Mouse (Mus musculus) heart, embryonic 14.5 days (tissue): ENCODE data around the gene Rps11. TPM values are rescaled to one million over a fixed set of nuclear protein-coding genes. Genes with fewer than 3 reads are reported as not detected.

Source experiments
- ATAC-seq: fragments of 200-750 bp; cut with Nextera tagmentation; 2 replicates; pipeline ENCODE4 v1.8.0; 2017; ENCODE audit warnings: low read depth, moderate TSS enrichment; ENCODE audit not compliant: insufficient number of reproducible peaks, insufficient read depth, low FRiP score
- H3K27ac ChIP-seq, 2 experiments: fragments of 200-500 bp in 1 of 2; fragments of 300-500 bp in 1 of 2; sonication (generic) in 1 of 2; replicated peaks in 1 of 2; 2 replicates each; pipeline ENCODE4 v1.5.1; 2012 to 2014; ENCODE audit warnings: low read depth in 2 of 2, low read length in 2 of 2, control low read depth in 1 of 2, mild to moderate bottlenecking in 1 of 2, mixed read lengths in 1 of 2; ENCODE audit not compliant: control insufficient read depth in 1 of 2, insufficient read depth in 1 of 2
- H3K27me3 ChIP-seq: fragments of 300-500 bp; sonication (generic); 2 replicates; pipeline ENCODE4 v1.6.1; 2014; ENCODE audit warnings: mild to moderate bottlenecking, low read length, control low read depth; ENCODE audit not compliant: control insufficient read depth, insufficient read depth
- H3K36me3 ChIP-seq: fragments of 300-500 bp; sonication (generic); 2 replicates; pipeline ENCODE4 v1.6.1; 2014; ENCODE audit warnings: mild to moderate bottlenecking, control low read depth, low read length, mixed read lengths; ENCODE audit not compliant: control insufficient read depth, insufficient read depth
- H3K4me1 ChIP-seq, 2 experiments: fragments of 200-500 bp in 1 of 2; fragments of 300-500 bp in 1 of 2; sonication (generic) in 1 of 2; 2 replicates each; pipeline ENCODE4 v1.6.1; 2012 to 2014; ENCODE audit warnings: low read length in 2 of 2, control low read depth in 1 of 2, mixed read lengths in 1 of 2; ENCODE audit not compliant: control insufficient read depth in 2 of 2, insufficient read depth in 2 of 2
- H3K4me2 ChIP-seq: fragments of 300-500 bp; sonication (generic); 2 replicates; pipeline ENCODE4 v1.6.1; 2014; ENCODE audit warnings: mild to moderate bottlenecking, low read length
- H3K4me3 ChIP-seq, 2 experiments: fragments of 200-500 bp in 1 of 2; fragments of 300-500 bp in 1 of 2; sonication (generic) in 1 of 2; 2 replicates each; pipeline ENCODE4 v1.5.1; 2012 to 2014; ENCODE audit warnings: low read length in 2 of 2, mild to moderate bottlenecking in 2 of 2, control low read depth in 1 of 2, low read depth in 1 of 2, moderate library complexity in 1 of 2; ENCODE audit not compliant: control insufficient read depth in 1 of 2, insufficient read depth in 1 of 2
- H3K9ac ChIP-seq: fragments of 300-500 bp; sonication (generic); 2 replicates; pipeline ENCODE4 v1.6.1; 2014; ENCODE audit warnings: mild to moderate bottlenecking, low read length
- H3K9me3 ChIP-seq: fragments of 300-500 bp; sonication (generic); 2 replicates; pipeline ENCODE4 v1.6.1; 2016; ENCODE audit warnings: low read length, control low read depth; ENCODE audit not compliant: control insufficient read depth
- WGBS: fragments of 180-500 bp; shearing (Covaris S2); extraction: QIAGEN DNeasy Blood & Tissue Kit; methylation state at CpG from one replicate; pipeline ENCODE4 v1.1.7; 2014; 5-methylcytosine and 5-hydroxymethylcytosine counted together
- polyA plus RNA-seq: library from polyadenylated mRNA; unstranded; fragments of >200 nt; fragmentation: Nextera tagmentation; extraction: Ambion mirVana; gene quantifications from 2 replicates; pipeline ENCODE4 v1.2.1, GENCODE M21; 2014

The Rps11 gene
- polyA plus RNA-seq, 1 experiment from 2014 or later, result 1,103 TPM

- Histone ChIP-seq H3K9ac (no peak overlapping the region), H3K4me2 (no peak overlapping the region), H3K4me1 (peaks cover 6 to 10% of the 10 kb centered on the region in 2 experiments; a peak in 3 of 4 replicates), H3K27me3 (peaks cover 30% of the 10 kb centered on the region), H3K4me3 (no peak overlapping the region), H3K36me3 (peaks cover 39% of the 10 kb centered on the region), H3K9me3 (no peaks in the 10 kb centered on the region), H3K27ac (no peak overlapping the region)
- ATAC-seq, result no peak
- WGBS, result 89% methylated on average over 6 of the region's 6 CpGs
Measured at GRCm38 (mm10) chr7:45160316-45160800, 36.1 kb upstream of the Rps11 start.

- Histone ChIP-seq H3K4me2 (no peak overlapping the region), H3K4me3 (no peak overlapping the region), H3K36me3 (peaks cover 39% of the 10 kb centered on the region), H3K9ac (no peak overlapping the region), H3K9me3 (no peaks in the 10 kb centered on the region), H3K27me3 (peaks cover 16% of the 10 kb centered on the region), H3K27ac (no peak overlapping the region), H3K4me1 (peaks cover 6 to 8% of the 10 kb centered on the region in 2 experiments; a peak in 2 of 4 replicates)
- ATAC-seq, result no peak
- WGBS, result 92% methylated on average over 6 of the region's 6 CpGs
Measured at GRCm38 (mm10) chr7:45158991-45159390, 34.8 kb upstream of the Rps11 start.

GRCm38 (mm10) chr7:45157459-45157858 lies 33.2 kb upstream of the Rps11 start:
- WGBS, result 88% methylated on average over 14 of the region's 14 CpGs
- Histone ChIP-seq H3K36me3 (peaks cover 39% of the 10 kb centered on the region), H3K27ac (no peak overlapping the region), H3K4me2 (no peak overlapping the region), H3K4me1 (peaks cover 6 to 11% of the 10 kb centered on the region in 2 experiments; a peak in 2 of 4 replicates), H3K9me3 (no peaks in the 10 kb centered on the region), H3K27me3 (peaks cover 1% of the 10 kb centered on the region; the same call in 1 of the 2 replicates), H3K9ac (no peak overlapping the region), H3K4me3 (no peak overlapping the region)
- ATAC-seq, result no peak

- no peak for ATAC-seq
- Histone ChIP-seq H3K9me3 (no peaks in the 10 kb centered on the region), H3K4me2 (no peak overlapping the region), H3K4me1 (peaks cover 4 to 9% of the 10 kb centered on the region in 2 experiments; a peak in 2 of 4 replicates), H3K27me3 (no peaks in the 10 kb centered on the region), H3K36me3 (peaks cover 39% of the 10 kb centered on the region), H3K9ac (no peak overlapping the region), H3K4me3 (no peak overlapping the region), H3K27ac (no peak overlapping the region)
- WGBS, result 90% methylated on average over 15 of the region's 15 CpGs
Measured at GRCm38 (mm10) chr7:45156206-45156605, 32.0 kb upstream of the Rps11 start.

- H3K4me1 ChIP-seq, result peaks cover 4 to 9% of the 10 kb centered on the region in 2 experiments; a peak in 2 of 4 replicates
- ATAC-seq, result no peak
- no peak overlapping the region for H3K9ac ChIP-seq
- H3K4me3 ChIP-seq, result no peak overlapping the region
- H3K27ac ChIP-seq, result no peak overlapping the region
- H3K36me3 ChIP-seq, result peaks cover 35% of the 10 kb centered on the region
- H3K9me3 ChIP-seq, result no peaks in the 10 kb centered on the region
- WGBS, result 85% methylated on average over 9 of the region's 9 CpGs
- H3K4me2 ChIP-seq, result no peak overlapping the region
- no peaks in the 10 kb centered on the region for H3K27me3 ChIP-seq
Measured at GRCm38 (mm10) chr7:45155590-45155989, 31.4 kb upstream of the Rps11 start.

GRCm38 (mm10) chr7:45154993-45155514 lies 30.8 kb upstream of the Rps11 start:
- Histone ChIP-seq H3K27me3 (no peaks in the 10 kb centered on the region), H3K4me3 (peak overlapping the region; percentile 39 to 63), H3K4me2 (peak overlapping the region; percentile 74), H3K27ac (peak overlapping the region in 1 of 2 experiments; percentile 96; a peak in 1 of 4 replicates), H3K9me3 (no peaks in the 10 kb centered on the region), H3K36me3 (peaks cover 29% of the 10 kb centered on the region), H3K9ac (peak overlapping the region; percentile 52), H3K4me1 (peaks cover 4 to 9% of the 10 kb centered on the region in 2 experiments; a peak in 2 of 4 replicates)
- WGBS, result 77% methylated on average over 12 of the region's 12 CpGs
- no peak for ATAC-seq

GRCm38 (mm10) chr7:45154096-45154992 lies 30.1 kb upstream of the Rps11 start, which contains the start of the genes Pih1d1 and Aldh16a1:
TSS of gene Pih1d1 (plus strand) at chr7:45154303.
TSS of gene Aldh16a1 (minus strand) at chr7:45154584.
- H3K4me3 ChIP-seq, result peak within 1 kb of the TSS; percentile 63 to 84
- no peaks in the 10 kb centered on the region for H3K27me3 ChIP-seq
- ATAC-seq, result peak; percentile 93
- peaks cover 4 to 9% of the 10 kb centered on the region in 2 experiments; a peak in 2 of 4 replicates for H3K4me1 ChIP-seq
- no peaks in the 10 kb centered on the region for H3K9me3 ChIP-seq
- H3K27ac ChIP-seq, result peak within 1 kb of the TSS; percentile 96 to 98
- peaks cover 22% of the 10 kb centered on the region for H3K36me3 ChIP-seq
- H3K4me2 ChIP-seq, result peak within 1 kb of the TSS; percentile 74
- 4% methylated on average over 64 of the region's 69 CpGs for WGBS
- H3K9ac ChIP-seq, result peak within 1 kb of the TSS; percentile 93
